ENCODE assay signal across 18 mouse cellular contexts in genomic region chr1:132194624-132195023, GRCm38 (mm10). TPM values are rescaled to one million over a fixed set of nuclear protein-coding genes. Genes with fewer than 3 reads are reported as not detected.
DNase-seq lines count a peak whose midpoint lies in the region; ATAC-seq and TF ChIP-seq lines count a peak whose summit lies in the region.
"Had no signal": no experiment of that assay in that cellular context is flagged by ENCODE, and none has a peak within 500 bp of the region (broad histone marks: within the 10 kb centered on the region; RNA-seq: fewer than 3 reads in every experiment).

No protein-coding gene starts in this region.

- peak; percentile 5 for DNase-seq in embryo, embryonic 10.5 days (ENCODE audit: low spot score)
- DNase-seq in embryo, embryonic 10 days (ENCODE audit: low spot score) = no peak
- peak; percentile 54 for DNase-seq in ZHBTc4 (ENCODE audit: low read depth, low spot score)
- no peak for DNase-seq in hindbrain, embryonic 14.5 days (ENCODE audit: low spot score)
- DNase-seq in midbrain, postnatal 0 days (ENCODE audit: low spot score) = no peak
- no peak for DNase-seq in kidney, postnatal 25 days
- no peak for DNase-seq in cerebellum, adult 9-10 months
- DNase-seq in adrenal gland, postnatal 4 days (ENCODE audit: low spot score in 2 of 2) = no peak
- DNase-seq: cerebellum, adult 9-11 months; kidney, postnatal 14 days had no signal

- no peak overlapping the region for H3K4me3 ChIP-seq in hindbrain, embryonic 14.5 days (replicated peaks; ENCODE audit: low read length)
- no peak overlapping the region for H3K4me3 ChIP-seq in midbrain, postnatal 0 days (ENCODE audit: low read depth, low read length)
- H3K4me3 ChIP-seq: intestine, embryonic 15.5 days had no signal

- 53% methylated on average over 3 of the region's 3 CpGs for WGBS in hindbrain, embryonic 14.5 days
- 39% methylated on average over 3 of the region's 3 CpGs for WGBS in midbrain, postnatal 0 days

- no peak overlapping the region for H3K27ac ChIP-seq in hindbrain, embryonic 14.5 days
- no peak overlapping the region for H3K27ac ChIP-seq in midbrain, postnatal 0 days (ENCODE audit: low read depth, low read length)
- H3K27ac ChIP-seq: intestine, embryonic 15.5 days had no signal

- peak overlapping the region; percentile 41 for H3K9ac ChIP-seq in hindbrain, embryonic 14.5 days
- no peak overlapping the region for H3K9ac ChIP-seq in midbrain, postnatal 0 days (replicated peaks; ENCODE audit: low read length, poor library complexity, severe bottlenecking)
- H3K9ac ChIP-seq: intestine, embryonic 15.5 days had no signal

- H3K36me3 ChIP-seq in hindbrain, embryonic 14.5 days (replicated peaks; ENCODE audit: control insufficient read depth, insufficient read depth) = no peaks in the 10 kb centered on the region
- no peaks in the 10 kb centered on the region for H3K36me3 ChIP-seq in midbrain, postnatal 0 days (ENCODE audit: insufficient read depth, low read length)
- H3K36me3 ChIP-seq: G1E; intestine, embryonic 15.5 days had no signal

- H3K4me1 ChIP-seq in hindbrain, embryonic 14.5 days (replicated peaks; ENCODE audit: control insufficient read depth, insufficient read depth, low read length) = peaks cover 67% of the 10 kb centered on the region
- H3K4me1 ChIP-seq in midbrain, postnatal 0 days (ENCODE audit: insufficient read depth, low read length) = peaks cover 31% of the 10 kb centered on the region

- H3K4me2 ChIP-seq in hindbrain, embryonic 14.5 days (replicated peaks) = peak overlapping the region; percentile 83
- H3K4me2 ChIP-seq in midbrain, postnatal 0 days (ENCODE audit: low read depth, low read length, poor library complexity, severe bottlenecking) = peak overlapping the region; percentile 76; the same call in 1 of the 2 replicates
- H3K4me2 ChIP-seq: intestine, embryonic 15.5 days had no signal

- ATAC-seq in hindbrain, embryonic 14.5 days (ENCODE audit: low FRiP score) = no peak
- no peak for ATAC-seq in midbrain, postnatal 0 days (ENCODE audit: low FRiP score)
- ATAC-seq: intestine, embryonic 15.5 days had no signal

- no peaks in the 10 kb centered on the region for H3K9me3 ChIP-seq in hindbrain, embryonic 14.5 days (ENCODE audit: control insufficient read depth, low read length)
- H3K9me3 ChIP-seq in midbrain, postnatal 0 days (ENCODE audit: low read length) = no peaks in the 10 kb centered on the region
- H3K9me3 ChIP-seq: intestine, embryonic 15.5 days had no signal

- TF ChIP-seq CTCF in midbrain, postnatal 0 days (IDR thresholded peaks at IDR 0.05) = no peak

- H3K27me3 ChIP-seq in hindbrain, embryonic 14.5 days (ENCODE audit: control insufficient read depth, insufficient read depth, low read length) = no peaks in the 10 kb centered on the region
- no peaks in the 10 kb centered on the region for H3K27me3 ChIP-seq in midbrain, postnatal 0 days (ENCODE audit: insufficient read depth, low read length)

RNA-seq across cellular contexts. Expression of gene AC124108.1, which starts 3.4 kb away (rescaled TPM):
- polyA plus RNA-seq in hindbrain, embryonic 14.5 days (2014; fragmentation: Nextera tagmentation; extraction: Ambion mirVana) = 3.6 and 3.8 TPM in 2 replicates
- total RNA-seq in midbrain, postnatal 0 days (2014; rRNA removed) = 3.9 and 6.9 TPM in 2 replicates
- polyA plus RNA-seq in midbrain, postnatal 0 days (2015; fragmentation: Nextera tagmentation; extraction: Ambion mirVana) = 0.50 and 0.54 TPM in 2 replicates
- under 1 TPM; 0.17 to 0.25 TPM for total RNA-seq in adrenal gland, postnatal 4 days (2021)
- polyA plus RNA-seq: G1E; heart, embryonic 16.5 days had no signal

RNA-seq across cellular contexts. Expression of gene Lemd1, which starts 3.4 kb away (rescaled TPM):
- polyA plus RNA-seq in hindbrain, embryonic 14.5 days (2014; fragmentation: Nextera tagmentation; extraction: Ambion mirVana) = 15.9 and 22.1 TPM in 2 replicates
- 9.3 and 12.6 TPM in 2 replicates for total RNA-seq in midbrain, postnatal 0 days (2014; rRNA removed)
- polyA plus RNA-seq in midbrain, postnatal 0 days (2015; fragmentation: Nextera tagmentation; extraction: Ambion mirVana) = 11.3 and 12.6 TPM in 2 replicates
- total RNA-seq in adrenal gland, postnatal 4 days (2021) = under 1 TPM; 0.17 to 0.67 TPM
- polyA plus RNA-seq: G1E; heart, embryonic 16.5 days had no signal

RNA-seq across cellular contexts. Expression of gene Gm10188, which starts 34.9 kb away (rescaled TPM):
- 0.39 and 0.47 TPM in 2 replicates for polyA plus RNA-seq in hindbrain, embryonic 14.5 days (2014; fragmentation: Nextera tagmentation; extraction: Ambion mirVana)
- total RNA-seq in midbrain, postnatal 0 days (2014; rRNA removed) = not detected in 2 replicates
- polyA plus RNA-seq in midbrain, postnatal 0 days (2015; fragmentation: Nextera tagmentation; extraction: Ambion mirVana) = 0.22 TPM in 1 of 2 replicates, not detected in the other
- not detected for total RNA-seq in adrenal gland, postnatal 4 days (2021)
- total RNA-seq: G1E; gastrocnemius, postnatal 4 days; left cerebral cortex, adult 18-20 months had no signal
- polyA plus RNA-seq: brain, embryonic 14.5 days; embryonic facial prominence, embryonic 11.5 days; G1E; heart, embryonic 16.5 days; intestine, embryonic 15.5 days; limb, embryonic 14.5 days had no signal

RNA-seq across cellular contexts. Expression of gene Cdk18, which starts 55.1 kb away (rescaled TPM):
- polyA plus RNA-seq in hindbrain, embryonic 14.5 days (2014; fragmentation: Nextera tagmentation; extraction: Ambion mirVana) = 0.37 and 0.63 TPM in 2 replicates
- 3.5 and 7.2 TPM in 2 replicates for total RNA-seq in midbrain, postnatal 0 days (2014; rRNA removed)
- polyA plus RNA-seq in midbrain, postnatal 0 days (2015; fragmentation: Nextera tagmentation; extraction: Ambion mirVana) = 2.4 and 3.1 TPM in 2 replicates
- total RNA-seq in adrenal gland, postnatal 4 days (2021) = 10 to 100 TPM; 24.8 to 25.1 TPM

Comparison
In these comparisons a context has a peak if more than half of its experiments do, and no peak if none do; other contexts are left out.
1. DNase-seq: peak in embryo, embryonic 10.5 days (single experiment) and ZHBTc4 (single experiment); none in embryo, embryonic 10 days (single experiment), hindbrain, embryonic 14.5 days (single experiment), midbrain, postnatal 0 days (single experiment), kidney, postnatal 25 days (0 of 2), cerebellum, adult 9-10 months (single experiment) and adrenal gland, postnatal 4 days (0 of 2).